Mouse (Mus musculus) kidney, adult 2 months (tissue): ENCODE data around the gene Tcta.

Source experiments
- CTCF ChIP-seq: fragments of 200-500 bp; conservative IDR thresholded peaks from 2 replicates; pipeline ENCODE4 v1.5.1; 2011; ENCODE audit warnings: low read depth, mild to moderate bottlenecking, control low read depth, low read length, moderate library complexity, mixed read lengths; ENCODE audit not compliant: insufficient read depth, insufficient read length
- POLR2A ChIP-seq: fragments of 200-500 bp; IDR thresholded peaks from one replicate; pipeline ENCODE4 v1.6.1; 2011; ENCODE audit warnings: low read depth, low read length, control low read depth

DNA sequence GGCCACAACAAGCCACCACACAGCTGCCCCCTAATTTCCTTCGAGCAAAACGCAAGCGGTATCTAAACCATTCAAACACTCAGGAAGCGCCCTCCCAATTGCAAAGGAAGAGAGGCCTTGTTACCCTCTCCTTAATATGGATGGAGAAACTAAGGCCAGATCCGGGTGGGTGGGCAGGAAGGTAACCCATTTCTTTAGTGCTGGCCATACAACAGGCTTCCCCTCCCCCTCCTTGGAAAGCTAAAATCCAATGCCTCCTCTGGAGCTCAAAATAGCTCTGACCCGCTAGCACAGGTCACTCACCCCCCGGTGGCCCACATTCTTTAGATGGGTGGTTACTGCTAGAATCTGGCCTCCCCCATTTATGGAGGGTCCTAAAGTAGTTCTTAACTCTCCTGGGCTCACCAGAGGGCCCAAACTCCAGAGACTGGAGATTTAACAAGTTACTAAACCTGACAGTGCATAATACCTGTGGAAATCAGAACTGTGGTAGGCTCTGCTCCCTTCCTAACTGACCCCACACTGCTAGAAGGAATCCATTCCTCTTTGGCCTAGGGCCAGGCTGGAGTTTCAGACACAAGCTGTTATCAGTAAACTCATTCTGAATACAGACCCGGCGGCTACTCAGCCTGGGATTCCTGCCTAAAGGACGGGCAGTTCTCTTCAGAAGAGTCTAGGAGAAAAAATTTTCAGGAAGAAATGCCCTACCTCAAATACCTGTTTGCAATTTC, 41.6 kb downstream of the Tcta start:
- TF ChIP-seq POLR2A (no peak), CTCF (no peak)
